Mouse (Mus musculus) liver, postnatal 0 days (tissue): Measurements from ENCODE around the gene Fbxl13.

Source experiments
- CTCF ChIP-seq: sonication (generic); IDR thresholded peaks from 2 replicates; pipeline ENCODE4 v1.5.1; 2016; ENCODE audit warnings: antibody characterized with exemption, low read depth
- EP300 ChIP-seq: IDR thresholded peaks from 2 replicates; pipeline ENCODE4 v1.6.1; 2016; ENCODE audit warnings: antibody characterized with exemption, low read depth, mild to moderate bottlenecking

GRCm38 (mm10) chr5:21610996-21611395 lies 34.4 kb downstream of the Fbxl13 start:
- TF ChIP-seq CTCF (no peak), EP300 (no peak)
